Mouse (Mus musculus): ENCODE data around the gene Klhl40. TPM values are rescaled to one million over a fixed set of nuclear protein-coding genes. Genes with fewer than 3 reads are reported as not detected.

Klhl40 gene
- polyA plus RNA-seq, 1 experiment from 2014 or later = 2.1 TPM

DNA sequence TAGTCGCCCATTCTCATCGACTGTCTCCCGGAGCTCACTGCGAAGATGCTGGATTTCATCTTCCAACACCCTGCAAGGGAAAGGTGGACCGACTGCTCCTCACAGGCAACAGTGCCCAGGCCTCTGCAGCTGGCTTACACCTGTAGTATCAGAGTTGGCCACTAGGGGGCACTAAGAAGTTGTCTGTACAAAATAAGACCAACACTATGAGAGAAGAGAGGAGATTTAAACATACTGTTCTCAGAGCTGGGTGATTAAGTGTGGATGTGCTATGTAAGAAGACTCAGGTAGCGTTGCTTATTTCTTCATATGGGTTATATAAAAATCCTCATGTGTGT is 53.5 kb downstream of the Klhl40 start:
- WGBS = 34% methylated on average over 6 of the region's 6 CpGs
- no peaks in the 10 kb centered on the region for H3K36me3 ChIP-seq
- no peak overlapping the region for H3K9ac ChIP-seq
- no peak overlapping the region for H3K4me2 ChIP-seq (replicated peaks)
- H3K27me3 ChIP-seq (replicated peaks) = no peaks in the 10 kb centered on the region
- H3K4me1 ChIP-seq = no peaks in the 10 kb centered on the region
- no peak overlapping the region for H3K27ac ChIP-seq
- 0 out of 2 replicates have a peak, but pooled peaks cover 3% of the 10 kb centered on the region for H3K9me3 ChIP-seq
- no peak overlapping the region for H3K4me3 ChIP-seq
- peak; percentile 36; the same call in 1 of the 2 replicates for ATAC-seq (ENCODE audit: low FRiP score, low read depth)

Other genes starting within 250 kb of the Klhl40 start
- not detected in 2 replicates for gene Lyzl4, start 135.5 kb upstream of the Klhl40 start, polyA plus RNA-seq (2016; fragmentation: Nextera tagmentation; extraction: Ambion mirVana)
- 0.16 and 0.31 TPM in 2 replicates for gene Vipr1, start 134.9 kb upstream of the Klhl40 start, polyA plus RNA-seq (2016; fragmentation: Nextera tagmentation; extraction: Ambion mirVana)
- gene Sec22c, start 72.1 kb upstream of the Klhl40 start, polyA plus RNA-seq (2016; fragmentation: Nextera tagmentation; extraction: Ambion mirVana) = 21.5 and 23.5 TPM in 2 replicates
- gene Ss18l2, start 67.3 kb upstream of the Klhl40 start, polyA plus RNA-seq (2016; fragmentation: Nextera tagmentation; extraction: Ambion mirVana) = 131 and 134 TPM in 2 replicates
- 57.6 and 64.5 TPM in 2 replicates for gene Nktr, start 58.4 kb upstream of the Klhl40 start, polyA plus RNA-seq (2016; fragmentation: Nextera tagmentation; extraction: Ambion mirVana)
- 13.1 and 19.2 TPM in 2 replicates for gene Zfp651, start 18.3 kb upstream of the Klhl40 start, polyA plus RNA-seq (2016; fragmentation: Nextera tagmentation; extraction: Ambion mirVana)
- not detected in 2 replicates for gene Hhatl, start 14.9 kb downstream of the Klhl40 start, polyA plus RNA-seq (2016; fragmentation: Nextera tagmentation; extraction: Ambion mirVana)
- gene Ccdc13, start 61.9 kb downstream of the Klhl40 start, polyA plus RNA-seq (2016; fragmentation: Nextera tagmentation; extraction: Ambion mirVana) = 4.0 and 4.8 TPM in 2 replicates
- 134 and 147 TPM in 2 replicates for gene Higd1a, start 80.8 kb downstream of the Klhl40 start, polyA plus RNA-seq (2016; fragmentation: Nextera tagmentation; extraction: Ambion mirVana)
- gene Ackr2, start 120.7 kb downstream of the Klhl40 start, polyA plus RNA-seq (2016; fragmentation: Nextera tagmentation; extraction: Ambion mirVana) = 0.48 and 0.95 TPM in 2 replicates
- gene Cyp8b1, start 138.7 kb downstream of the Klhl40 start, polyA plus RNA-seq (2016; fragmentation: Nextera tagmentation; extraction: Ambion mirVana) = not detected in 2 replicates
- gene Fam198a, start 173.4 kb downstream of the Klhl40 start, polyA plus RNA-seq (2016; fragmentation: Nextera tagmentation; extraction: Ambion mirVana) = 1.1 and 1.4 TPM in 2 replicates
- gene Pomgnt2, start 219.5 kb downstream of the Klhl40 start, polyA plus RNA-seq (2016; fragmentation: Nextera tagmentation; extraction: Ambion mirVana) = 16.2 and 17.0 TPM in 2 replicates